Mouse (Mus musculus): ENCODE measurements at regions not wholly inside any gene's neighbourhood (a gene's known extent, or its start where the extent isn't known, plus 50 kb on each side); places are given as distances from the start of the nearest gene placed in this dataset.
"Not testable (repeated sequence)": the region's sequence is repeated elsewhere in the genome, so short reads cannot be mapped to it uniquely, and the experiment has no call there.

DNA sequence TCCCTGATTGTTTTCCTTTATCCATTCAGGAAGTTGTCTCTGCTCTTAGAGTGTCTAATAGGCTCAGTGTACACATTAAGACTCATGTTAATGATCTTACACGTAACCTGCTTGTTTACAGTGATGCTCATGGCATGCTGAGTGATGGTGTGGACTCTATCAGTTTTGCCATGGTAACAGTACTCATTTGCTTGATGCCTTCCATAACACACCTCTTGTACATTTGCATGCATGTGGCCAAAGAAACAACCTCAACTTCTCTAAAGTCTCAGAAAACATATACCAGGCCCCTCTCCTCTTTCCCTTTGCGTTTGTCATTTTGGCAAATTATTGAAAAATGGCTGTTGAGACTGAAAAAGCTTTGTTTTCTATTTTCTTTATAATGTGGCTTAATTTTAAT lies 155.0 kb downstream of the Ube2e3 start:
- no peak for DNase-seq

DNA sequence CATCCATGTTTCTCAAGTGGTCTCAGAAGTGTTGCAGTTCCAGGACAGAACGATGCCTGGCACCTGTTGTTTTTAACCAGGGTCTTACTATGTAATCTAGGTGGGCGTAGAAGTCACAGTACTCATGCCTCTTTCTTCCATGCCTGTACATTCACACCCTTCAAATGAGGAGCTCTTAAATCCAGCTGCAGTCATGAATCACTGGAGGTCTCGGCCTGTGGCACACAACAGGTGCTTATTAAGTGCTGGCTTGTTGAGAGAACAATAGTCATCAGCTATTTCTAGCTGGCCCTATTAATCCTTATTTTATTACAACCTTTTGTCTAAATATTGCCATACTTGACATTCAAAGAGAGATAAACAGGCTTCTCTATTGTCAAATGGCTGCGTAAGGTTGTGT lies 157.8 kb downstream of the Ube2e3 start:
- no peak for DNase-seq

DNA sequence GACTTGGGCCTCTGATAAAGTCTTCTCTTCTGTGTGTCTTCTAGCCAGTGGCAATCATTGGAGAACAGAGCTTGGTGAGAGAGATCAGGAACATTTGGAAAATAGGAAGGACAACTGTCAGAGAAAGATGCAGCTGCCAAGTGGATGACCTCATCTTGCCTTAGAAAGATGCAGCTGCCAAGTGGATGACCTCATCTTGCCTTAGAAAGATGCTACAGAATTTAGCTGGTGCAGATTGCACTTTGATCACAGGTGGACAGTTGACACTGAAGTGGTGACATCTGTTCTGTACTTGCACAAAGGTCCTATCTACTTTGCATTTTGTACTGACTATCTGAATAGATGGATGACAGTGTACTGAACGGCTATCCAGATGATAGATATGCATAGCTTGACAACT lies 163.1 kb downstream of the Ube2e3 start:
- no peak for DNase-seq

DNA sequence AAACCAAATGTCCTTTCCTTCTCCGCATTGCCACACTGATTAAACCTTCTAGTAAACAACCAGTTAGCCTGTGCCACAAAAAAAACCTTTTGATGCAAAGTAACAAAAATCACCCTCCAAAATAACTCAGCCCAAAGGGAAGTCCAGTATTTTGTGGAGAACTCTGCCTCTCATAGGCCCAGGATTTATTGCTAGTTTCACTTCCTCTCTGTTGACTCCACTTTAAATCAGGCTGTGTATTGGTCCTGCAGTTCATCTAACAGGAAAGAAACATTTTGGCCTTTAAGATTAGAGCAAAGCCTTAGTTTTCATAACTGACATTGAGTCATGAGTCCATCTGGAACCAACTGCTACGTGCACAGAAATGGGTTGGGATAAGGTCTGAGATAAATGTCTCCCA lies 168.4 kb downstream of the Ube2e3 start:
- DNase-seq = no peak

DNA sequence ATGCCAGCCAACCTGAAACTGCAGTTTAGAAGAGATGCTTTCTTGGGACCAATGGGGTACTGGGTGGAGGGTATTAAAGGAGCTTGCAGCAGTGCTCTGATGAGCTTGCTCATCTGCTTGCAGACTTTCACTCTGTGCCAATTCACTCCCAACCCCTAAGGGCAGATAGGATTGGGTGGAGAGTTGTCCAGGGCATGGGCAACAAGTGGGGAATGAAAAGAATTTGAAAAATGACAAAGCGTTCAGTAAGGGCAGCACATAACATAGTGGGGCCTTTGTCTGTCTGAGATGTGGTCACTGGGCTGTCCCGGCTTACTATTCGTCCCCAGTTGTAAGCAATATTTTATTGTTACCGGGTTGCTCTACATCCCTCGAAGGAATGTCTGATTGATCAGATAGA lies 170.7 kb downstream of the Ube2e3 start:
- DNase-seq = no peak

DNA sequence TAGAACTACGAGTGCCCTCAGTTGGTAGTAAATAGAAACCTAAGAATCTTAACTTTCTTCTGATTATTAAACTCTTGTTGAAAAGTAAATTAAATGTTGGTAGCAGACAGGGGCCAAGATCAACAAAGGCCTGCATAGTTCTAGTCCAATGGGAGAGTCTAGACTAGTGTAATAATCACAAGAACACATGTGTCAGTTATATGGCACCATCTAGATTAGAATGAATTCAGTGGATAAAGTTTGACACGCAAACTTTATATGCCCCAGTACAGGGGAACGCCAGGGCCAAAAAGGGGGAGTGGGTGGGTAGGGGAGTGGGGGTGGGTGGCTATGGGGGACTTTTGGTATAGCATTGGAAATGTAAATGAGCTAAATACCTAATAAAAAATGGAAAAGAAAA lies 176.9 kb downstream of the Ube2e3 start:
- DNase-seq = not testable (repeated sequence)

DNA sequence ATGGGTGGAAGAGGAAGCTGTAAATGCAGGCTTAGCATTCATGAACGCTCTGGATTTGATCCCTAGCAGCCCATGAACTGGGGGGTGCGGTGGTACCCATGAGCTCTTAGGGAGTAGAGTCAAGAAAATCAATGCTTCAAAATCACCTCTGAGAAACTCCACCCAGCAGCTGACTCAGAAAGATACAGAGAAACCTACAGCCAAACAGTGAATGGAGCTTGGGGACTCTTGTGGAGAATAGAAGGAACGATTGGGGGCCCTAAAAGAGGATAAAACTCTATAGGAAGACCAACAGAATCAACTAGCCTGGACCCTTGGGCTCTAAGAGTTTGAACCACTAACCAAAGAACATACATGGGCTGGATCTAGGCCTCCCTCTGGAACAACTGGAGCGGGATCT lies 177.6 kb downstream of the Ube2e3 start:
- DNase-seq = no peak

DNA sequence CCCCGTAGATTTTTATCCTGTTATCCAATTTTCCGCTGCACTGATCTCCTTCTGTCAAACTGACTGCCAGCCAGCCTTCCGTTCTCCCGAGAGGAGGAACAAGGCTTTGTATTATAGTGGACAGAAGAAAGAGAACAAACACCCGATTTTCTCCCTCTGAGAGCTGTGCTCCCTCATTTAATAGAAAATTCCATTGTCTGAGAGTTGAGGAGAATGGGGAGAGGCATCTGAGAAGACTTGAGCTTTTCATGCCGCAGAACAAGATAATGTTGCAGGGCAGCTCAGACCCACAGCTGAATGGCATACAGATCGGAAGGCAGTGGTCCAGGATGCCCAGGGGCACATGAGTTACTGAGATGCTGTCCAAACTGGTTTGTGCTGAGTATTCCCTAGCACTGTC lies 180.1 kb downstream of the Ube2e3 start:
- DNase-seq = no peak

DNA sequence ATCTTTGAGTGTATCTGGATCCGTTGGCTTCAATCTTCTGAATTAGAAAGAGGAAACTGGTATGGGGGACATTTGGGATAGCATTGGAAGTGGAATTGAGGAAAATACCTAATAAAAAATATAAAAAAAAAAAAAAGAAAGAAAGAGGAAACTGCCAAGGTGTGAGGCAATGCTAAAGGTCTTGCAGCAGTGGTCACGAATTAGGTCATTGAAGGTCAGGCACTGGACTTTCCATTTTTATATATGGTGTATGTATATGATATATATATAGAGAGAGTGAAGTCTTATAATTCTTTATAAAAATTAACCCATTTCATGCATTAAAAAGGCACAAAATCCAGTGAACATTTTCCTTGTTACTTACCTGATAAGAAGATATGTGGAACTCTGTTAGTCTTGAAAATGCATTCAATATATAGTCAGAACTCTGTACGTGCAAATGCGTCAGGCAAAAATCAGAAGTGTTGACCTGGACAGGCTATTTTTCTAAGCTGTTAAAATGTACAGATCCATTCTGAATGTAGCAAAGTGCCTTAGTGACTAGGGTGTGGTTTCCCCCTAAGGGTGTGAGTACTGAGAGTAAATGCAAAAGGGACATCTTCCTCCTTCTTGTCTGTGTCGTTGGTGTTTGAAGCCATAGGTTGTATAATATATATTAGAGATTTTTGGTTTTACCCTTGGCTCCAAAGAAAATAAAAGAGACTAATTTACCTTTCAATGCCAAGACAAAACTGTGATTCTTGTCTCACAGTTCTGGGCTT lies 181.0 kb downstream of the Ube2e3 start:
- no peak for DNase-seq

DNA sequence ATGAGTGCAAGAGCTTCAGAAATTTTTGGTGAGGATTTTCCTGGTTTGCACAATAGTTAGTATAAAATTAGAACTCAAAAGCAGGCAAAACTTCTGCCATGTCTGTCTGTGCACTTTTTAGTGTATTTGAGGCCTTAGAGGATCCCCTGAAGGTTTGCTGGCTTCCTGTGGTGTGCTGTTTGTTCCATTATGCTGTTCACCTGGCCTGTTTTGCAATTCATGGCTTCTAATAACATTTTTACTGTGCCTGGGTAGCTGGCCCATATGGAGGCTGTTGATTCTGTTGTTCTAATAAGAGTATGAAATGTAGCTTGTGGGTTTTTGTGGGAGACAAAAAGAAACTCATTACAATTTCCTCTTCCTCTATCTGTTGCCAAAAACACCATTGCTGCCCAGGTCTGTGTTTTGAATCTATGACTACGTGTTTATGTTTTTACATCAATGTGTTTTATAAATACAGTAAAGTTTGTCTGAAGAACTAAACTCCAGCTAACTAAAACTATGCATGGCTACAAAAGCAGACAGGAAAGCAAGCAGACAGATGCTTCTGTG lies 182.6 kb downstream of the Ube2e3 start:
- DNase-seq = no peak

DNA sequence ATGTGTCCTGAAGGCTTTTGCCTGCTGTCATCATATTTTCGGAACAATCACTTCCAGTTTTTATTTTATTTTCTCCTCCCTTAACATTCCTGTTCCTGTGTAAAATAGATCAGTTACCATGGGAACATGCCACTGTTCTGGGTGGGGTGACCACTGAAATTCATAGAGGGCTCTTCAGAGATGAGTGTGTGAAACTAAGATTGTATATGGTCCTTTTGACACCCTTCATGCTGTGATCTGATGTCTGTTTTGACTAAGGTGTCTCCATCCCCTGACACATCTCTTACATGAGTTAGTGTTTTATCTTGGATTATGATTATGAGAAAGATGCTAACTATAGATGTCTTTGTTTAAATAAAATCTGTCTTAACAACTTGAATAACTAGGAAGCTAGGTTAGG lies 184.3 kb downstream of the Ube2e3 start:
- no peak for DNase-seq

DNA sequence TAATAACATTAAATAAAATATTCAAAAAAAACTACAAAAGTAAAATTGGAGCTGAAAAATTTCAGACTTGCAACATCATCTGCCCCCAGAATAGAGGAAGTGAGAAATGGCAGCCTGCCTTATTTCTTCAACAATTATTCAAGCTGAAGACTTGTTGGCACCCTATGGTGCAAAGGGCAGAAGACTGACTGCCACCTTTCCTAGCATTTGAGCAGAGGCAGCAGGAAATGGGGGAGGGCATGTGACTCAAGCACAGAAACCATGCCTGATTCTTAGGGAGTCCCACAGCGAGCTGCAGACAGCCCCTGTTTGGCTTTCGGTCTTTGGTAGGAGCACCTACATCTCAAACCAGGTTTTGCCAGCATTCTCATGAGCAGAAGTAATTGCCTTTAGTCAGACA lies 188.2 kb downstream of the Ube2e3 start:
- DNase-seq = no peak

DNA sequence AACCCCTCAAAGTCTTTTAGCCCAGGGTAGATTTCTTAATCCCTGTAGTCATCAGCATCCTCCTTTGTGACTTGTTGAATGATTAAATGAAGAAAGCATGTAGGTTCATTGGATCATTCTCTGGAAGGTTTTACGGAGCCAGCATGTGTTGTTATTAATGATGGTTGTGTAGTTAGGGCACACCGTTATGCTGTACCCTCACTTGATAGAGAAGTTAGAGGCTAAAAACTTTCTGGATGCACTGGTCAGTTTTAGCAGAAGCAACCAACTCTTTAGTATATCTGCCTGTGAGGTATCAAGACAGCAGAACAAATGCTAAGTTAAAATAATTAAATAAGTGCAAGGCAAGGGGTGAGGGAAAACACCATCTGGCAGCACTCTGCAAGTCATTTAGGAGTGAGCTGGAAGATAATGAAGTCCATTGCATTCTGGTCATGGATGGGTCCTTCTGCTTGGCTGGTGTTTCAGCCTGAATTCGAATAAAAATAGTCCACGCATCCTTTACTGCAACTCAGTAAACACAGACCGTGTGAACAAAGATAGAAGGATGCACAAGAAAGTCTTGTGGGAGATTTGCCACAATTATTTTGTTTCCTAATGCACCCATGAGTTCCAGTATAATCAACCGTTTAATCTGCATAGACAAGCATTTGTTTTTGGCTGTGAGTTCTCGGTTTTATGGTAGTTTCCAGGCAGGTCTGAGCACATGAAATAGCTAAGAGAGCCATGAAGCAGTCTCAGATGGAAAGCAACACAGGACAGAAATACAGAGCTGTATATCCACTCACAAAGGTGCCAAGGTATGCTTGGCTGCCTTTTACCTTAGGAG lies 191.4 kb downstream of the Ube2e3 start:
- DNase-seq = no peak

DNA sequence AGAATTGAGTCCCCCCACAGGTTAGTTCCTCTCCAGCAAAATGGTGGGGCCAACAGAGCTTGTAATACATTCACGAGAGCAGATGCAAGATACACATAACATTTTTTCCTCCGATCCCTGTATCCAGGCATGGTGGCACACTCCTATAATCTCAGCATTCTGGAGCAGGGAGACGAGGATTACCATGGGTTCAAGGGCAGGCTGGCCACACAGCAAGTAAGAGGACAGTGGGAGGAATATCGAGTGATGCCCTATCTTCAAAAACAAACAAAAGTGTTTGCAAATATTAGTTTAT lies 192.0 kb downstream of the Ube2e3 start:
- DNase-seq = no peak

DNA sequence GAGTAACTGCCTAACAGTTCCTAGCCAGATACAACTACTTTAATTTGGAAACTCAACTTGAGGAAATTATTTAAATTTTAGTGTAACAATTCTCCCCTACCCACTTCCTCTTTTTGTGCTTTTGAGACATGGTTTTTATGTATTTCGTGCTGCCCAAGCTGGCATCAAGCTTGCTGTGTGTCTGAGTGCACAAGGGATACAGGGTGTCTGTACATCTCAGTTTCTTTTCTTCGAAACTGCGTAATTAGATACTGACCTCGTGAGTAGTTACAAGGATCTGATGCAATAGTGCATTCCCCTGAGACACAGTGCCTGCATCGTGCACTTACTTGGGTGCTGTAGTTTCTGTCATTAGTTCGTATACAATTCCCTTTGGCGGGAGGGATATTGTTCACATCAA lies 192.4 kb downstream of the Ube2e3 start:
- no peak for DNase-seq

DNA sequence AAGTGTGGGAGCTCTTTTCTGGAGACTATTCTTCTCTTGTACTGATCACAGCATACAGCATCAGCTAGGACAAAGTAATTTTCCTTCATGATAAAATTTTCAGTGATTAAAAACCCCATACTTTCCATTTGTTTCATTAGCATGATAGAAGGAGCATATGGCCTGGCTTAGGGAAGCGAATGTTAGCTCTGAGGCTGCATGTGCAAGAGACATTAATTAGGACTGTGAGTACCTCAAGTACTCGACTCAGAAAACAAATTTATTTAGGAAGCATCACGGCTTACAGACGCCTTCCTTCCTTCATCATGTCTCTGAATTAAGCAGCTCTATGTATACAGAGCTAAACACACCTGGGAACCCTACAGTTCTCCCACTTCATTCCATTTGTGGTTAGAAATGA lies 193.6 kb upstream of the Itga4 start:
- no peak for DNase-seq

DNA sequence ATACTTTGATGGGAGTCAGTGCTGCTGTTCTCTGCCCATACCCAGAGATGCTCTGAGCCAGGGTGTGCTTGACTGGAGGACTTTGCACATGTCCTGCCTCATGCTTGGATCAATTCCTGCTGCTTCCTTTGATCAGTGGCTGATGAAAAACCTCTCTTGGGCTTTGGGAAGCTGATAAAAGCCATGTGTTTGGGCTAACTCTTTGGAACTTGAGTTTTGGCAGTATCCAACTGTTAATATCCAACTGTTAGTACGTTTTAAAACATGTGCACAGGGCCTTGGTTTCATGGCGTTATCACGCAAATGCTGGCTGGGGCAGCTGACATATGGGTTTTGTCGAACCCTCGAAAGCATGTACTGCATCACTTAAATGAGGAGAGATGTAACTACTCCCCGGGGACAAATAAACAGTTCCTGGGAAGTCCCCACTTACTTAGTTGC lies 193.0 kb upstream of the Itga4 start:
- no peak for DNase-seq

DNA sequence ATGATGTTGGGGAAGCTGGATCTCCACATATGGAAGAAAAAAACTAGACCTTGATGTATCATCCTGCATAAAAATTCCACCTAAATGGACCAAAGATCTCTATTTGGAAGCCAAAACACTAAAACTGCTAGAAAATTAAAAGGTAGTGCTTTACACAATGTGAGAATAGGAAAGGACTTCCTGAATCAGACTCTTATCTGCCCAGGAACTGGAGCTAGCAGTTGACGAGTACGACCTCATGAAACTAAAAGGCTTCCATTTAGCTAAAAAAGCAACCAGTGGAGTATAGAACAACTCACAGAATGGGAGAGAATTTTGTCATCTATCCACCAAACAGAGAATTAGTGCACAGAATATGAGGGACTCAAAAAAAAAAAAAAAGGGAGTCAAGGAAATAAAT lies 191.6 kb upstream of the Itga4 start:
- DNase-seq = no peak

DNA sequence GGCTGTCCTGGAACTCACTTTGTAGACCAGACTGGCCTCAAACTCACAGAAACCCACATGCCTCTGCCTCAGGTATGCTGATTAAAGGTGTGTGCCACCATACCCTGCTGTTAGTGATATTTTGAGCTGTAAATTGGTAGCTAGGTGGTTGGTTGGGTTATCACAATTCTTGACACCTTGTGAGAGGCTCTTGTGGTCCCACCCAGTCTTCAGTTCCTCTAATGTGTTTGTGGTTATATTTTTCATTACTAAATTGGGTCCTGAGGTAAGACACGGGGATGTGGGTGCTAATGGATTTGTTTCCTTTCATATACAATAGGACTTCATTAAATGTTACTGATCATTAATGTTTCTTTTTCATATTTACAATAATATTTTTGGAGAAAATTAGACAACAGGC lies 189.9 kb upstream of the Itga4 start:
- DNase-seq = no peak

DNA sequence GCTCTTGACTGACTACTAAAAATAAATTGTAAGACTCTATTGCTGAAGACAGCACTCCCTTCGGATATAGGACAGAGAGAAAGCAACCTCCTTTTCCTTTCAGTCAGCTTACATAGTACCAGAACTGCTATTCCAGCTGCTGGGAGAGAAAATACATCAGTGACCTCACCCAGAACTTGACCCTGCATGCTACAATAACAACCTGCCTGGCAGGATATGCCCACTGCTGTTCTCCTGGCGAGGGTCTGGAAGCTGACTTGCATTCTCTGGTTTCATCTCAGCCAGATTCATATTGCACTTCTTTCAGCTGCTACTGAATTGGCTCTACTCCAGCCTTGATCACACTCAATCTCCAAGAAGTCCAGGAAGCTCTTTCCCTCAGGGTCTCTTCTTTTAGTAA lies 179.1 kb upstream of the Itga4 start:
- no peak for DNase-seq

DNA sequence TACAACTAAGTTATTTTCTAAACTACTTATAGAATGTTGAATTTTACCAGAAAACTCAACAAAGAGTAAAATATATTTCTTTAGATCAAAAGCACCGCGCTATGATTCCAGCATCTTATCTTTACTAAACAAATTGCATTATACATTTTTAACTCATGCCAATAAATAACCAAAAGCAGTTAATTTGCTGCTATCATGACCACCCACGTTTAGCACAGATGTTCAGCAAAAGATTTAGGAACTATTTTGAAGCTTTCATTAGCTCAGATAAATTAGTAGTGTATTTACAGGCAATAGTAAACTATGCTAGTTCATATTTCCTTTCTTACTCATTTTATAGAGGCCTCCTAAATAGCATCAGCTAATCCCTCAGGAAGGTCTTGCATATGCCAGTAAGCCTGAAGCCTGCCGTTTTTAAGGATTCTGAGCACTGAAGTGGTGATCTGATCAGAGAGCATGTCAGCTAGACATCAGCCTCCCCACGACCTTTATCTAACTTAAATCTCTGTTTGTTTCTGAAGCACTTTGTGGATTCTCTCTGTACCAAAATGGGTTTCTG lies 176.3 kb upstream of the Itga4 start:
- DNase-seq = no peak

DNA sequence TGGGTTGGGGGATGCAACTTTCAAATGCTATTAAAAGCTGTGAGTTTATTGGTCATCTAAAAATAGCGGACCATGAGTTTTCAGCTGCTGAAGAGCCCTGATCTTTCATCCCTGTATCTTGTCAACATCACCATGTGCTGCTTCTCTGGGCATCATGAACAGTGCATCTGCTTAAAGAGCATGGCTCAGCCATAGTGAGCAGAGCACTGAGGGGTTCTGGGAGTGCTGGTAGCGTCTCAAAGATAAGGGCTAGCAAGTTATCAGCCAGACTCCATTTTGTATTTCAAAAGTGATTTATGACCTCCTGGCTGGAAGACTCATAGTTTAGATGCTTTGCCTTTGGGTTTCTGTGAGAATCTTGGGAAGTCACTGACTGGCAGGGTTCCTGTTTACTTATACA lies 173.5 kb upstream of the Itga4 start:
- DNase-seq = no peak

DNA sequence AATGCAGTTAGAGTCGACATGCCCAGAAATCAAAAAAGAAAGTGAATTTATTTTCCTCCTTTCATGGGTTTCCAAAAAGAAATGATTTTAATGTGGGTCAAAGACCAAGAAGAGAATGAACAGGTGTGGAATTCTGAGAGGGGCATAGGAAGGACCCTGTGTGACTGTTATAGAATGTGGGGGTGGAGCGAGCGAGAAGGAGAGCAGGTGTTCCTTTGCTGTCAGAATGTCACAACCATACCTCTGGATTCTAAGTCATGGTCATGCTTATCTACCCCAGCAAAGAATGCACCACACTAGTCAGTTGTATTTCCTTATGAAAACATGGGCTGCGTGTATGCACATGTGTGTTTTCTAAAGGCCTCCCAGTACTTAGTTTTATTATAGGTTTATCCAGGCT lies 168.9 kb upstream of the Itga4 start:
- DNase-seq = no peak
